Mouse (Mus musculus): Measurements from ENCODE around the gene Gm28036. TPM values are rescaled to one million over a fixed set of nuclear protein-coding genes. Genes with fewer than 3 reads are reported as not detected.

Gene Gm28036
- polyA plus RNA-seq, 1 experiment from 2014 or later, result 7.4 TPM

- Histone ChIP-seq H3K27ac (no peak overlapping the region), H3K9me3 (replicated peaks) (no peaks in the 10 kb centered on the region), H3K36me3 (no peaks in the 10 kb centered on the region), H3K9ac (no peak overlapping the region), H3K4me2 (no peak overlapping the region), H3K27me3 (peaks cover 28% of the 10 kb centered on the region), H3K4me1 (replicated peaks) (no peaks in the 10 kb centered on the region; the same call in 1 of the 2 replicates), H3K4me3 (replicated peaks) (no peak overlapping the region)
- no peak for DNase-seq
- 60% methylated on average over 8 of the region's 8 CpGs for WGBS (ENCODE audit: insufficient replicate concordance)
- ATAC-seq (ENCODE audit: low read depth), result no peak
Observed at GRCm38 (mm10) chr2:156042903-156043302, 84.0 kb downstream of the Gm28036 start.

- ATAC-seq (ENCODE audit: low read depth), result no peak
- Histone ChIP-seq H3K9ac (no peak overlapping the region), H3K4me2 (no peak overlapping the region), H3K9me3 (replicated peaks) (no peaks in the 10 kb centered on the region), H3K27me3 (no peaks in the 10 kb centered on the region), H3K36me3 (no peaks in the 10 kb centered on the region), H3K4me1 (replicated peaks) (no peaks in the 10 kb centered on the region), H3K27ac (no peak overlapping the region), H3K4me3 (replicated peaks) (no peak overlapping the region)
- DNase-seq, result no peak
- 74% methylated on average over 3 of the region's 3 CpGs for WGBS (ENCODE audit: insufficient replicate concordance)
Observed at GRCm38 (mm10) chr2:156039390-156039789, 87.5 kb downstream of the Gm28036 start.

- peaks cover 34% of the 10 kb centered on the region for H3K4me1 ChIP-seq (replicated peaks)
- no peak overlapping the region for H3K27ac ChIP-seq
- H3K9ac ChIP-seq, result no peak overlapping the region
- no peaks in the 10 kb centered on the region for H3K36me3 ChIP-seq
- no peak overlapping the region for H3K4me2 ChIP-seq
- H3K27me3 ChIP-seq, result no peaks in the 10 kb centered on the region
- DNase-seq, result no peak
- no peaks in the 10 kb centered on the region for H3K9me3 ChIP-seq (replicated peaks)
- no peak for ATAC-seq (ENCODE audit: low read depth)
- H3K4me3 ChIP-seq (replicated peaks), result no peak overlapping the region
Observed at GRCm38 (mm10) chr2:156025482-156025881, 101.4 kb downstream of the Gm28036 start.

Other genes with a start within 250 kb of the Gm28036 start
- gene Uqcc1, start 196.8 kb downstream of the Gm28036 start, polyA plus RNA-seq (2015; fragmentation: Nextera tagmentation; extraction: Ambion mirVana), result 49.5 and 52.3 TPM in 2 replicates
- not detected in 2 replicates for gene Gm15557, start 186.4 kb downstream of the Gm28036 start, polyA plus RNA-seq (2015; fragmentation: Nextera tagmentation; extraction: Ambion mirVana)
- 0.12 TPM in 1 of 2 replicates, not detected in the other for gene Gdf5, start 181.7 kb downstream of the Gm28036 start, polyA plus RNA-seq (2015; fragmentation: Nextera tagmentation; extraction: Ambion mirVana)
- 10.7 and 13.6 TPM in 2 replicates for gene Cep250, start 170.6 kb downstream of the Gm28036 start, polyA plus RNA-seq (2015; fragmentation: Nextera tagmentation; extraction: Ambion mirVana)
- 1.3 and 1.9 TPM in 2 replicates for gene 6430550D23Rik, start 119.1 kb downstream of the Gm28036 start, polyA plus RNA-seq (2015; fragmentation: Nextera tagmentation; extraction: Ambion mirVana)
- gene Ergic3, start 119.0 kb downstream of the Gm28036 start, polyA plus RNA-seq (2015; fragmentation: Nextera tagmentation; extraction: Ambion mirVana), result 90.8 and 96.9 TPM in 2 replicates
- gene Fer1l4, start 74.1 kb downstream of the Gm28036 start, polyA plus RNA-seq (2015; fragmentation: Nextera tagmentation; extraction: Ambion mirVana), result 0.06 TPM in 1 of 2 replicates, not detected in the other
- gene Spag4, start 61.9 kb downstream of the Gm28036 start, polyA plus RNA-seq (2015; fragmentation: Nextera tagmentation; extraction: Ambion mirVana), result 1.6 and 2.4 TPM in 2 replicates
- 26.9 and 31.8 TPM in 2 replicates for gene Cpne1, start 15.1 kb downstream of the Gm28036 start, polyA plus RNA-seq (2015; fragmentation: Nextera tagmentation; extraction: Ambion mirVana)
- 10.0 and 14.5 TPM in 2 replicates for gene Rbm12, start 15.1 kb downstream of the Gm28036 start, polyA plus RNA-seq (2015; fragmentation: Nextera tagmentation; extraction: Ambion mirVana)
- 254 and 270 TPM in 2 replicates for gene Romo1, start 16.9 kb upstream of the Gm28036 start, polyA plus RNA-seq (2015; fragmentation: Nextera tagmentation; extraction: Ambion mirVana)
- gene Nfs1, start 17.1 kb upstream of the Gm28036 start, polyA plus RNA-seq (2015; fragmentation: Nextera tagmentation; extraction: Ambion mirVana), result 65.0 and 70.9 TPM in 2 replicates
- 276 and 316 TPM in 2 replicates for gene Rbm39, start 53.1 kb upstream of the Gm28036 start, polyA plus RNA-seq (2015; fragmentation: Nextera tagmentation; extraction: Ambion mirVana)
- 16.5 and 19.8 TPM in 2 replicates for gene Phf20, start 69.4 kb upstream of the Gm28036 start, polyA plus RNA-seq (2015; fragmentation: Nextera tagmentation; extraction: Ambion mirVana)
- 1.1 and 1.7 TPM in 2 replicates for gene Cnbd2, start 185.2 kb upstream of the Gm28036 start, polyA plus RNA-seq (2015; fragmentation: Nextera tagmentation; extraction: Ambion mirVana)
- 34.4 and 34.6 TPM in 2 replicates for gene Scand1, start 185.6 kb upstream of the Gm28036 start, polyA plus RNA-seq (2015; fragmentation: Nextera tagmentation; extraction: Ambion mirVana)